Mouse (Mus musculus): ENCODE data around the gene Ccdc17.

Gene Ccdc17

GRCm38 (mm10) chr4:116644326-116644725, 47.9 kb downstream of the Ccdc17 start:
- no peak for DNase-seq (ENCODE audit: extremely low spot score, low spot score)

DNA sequence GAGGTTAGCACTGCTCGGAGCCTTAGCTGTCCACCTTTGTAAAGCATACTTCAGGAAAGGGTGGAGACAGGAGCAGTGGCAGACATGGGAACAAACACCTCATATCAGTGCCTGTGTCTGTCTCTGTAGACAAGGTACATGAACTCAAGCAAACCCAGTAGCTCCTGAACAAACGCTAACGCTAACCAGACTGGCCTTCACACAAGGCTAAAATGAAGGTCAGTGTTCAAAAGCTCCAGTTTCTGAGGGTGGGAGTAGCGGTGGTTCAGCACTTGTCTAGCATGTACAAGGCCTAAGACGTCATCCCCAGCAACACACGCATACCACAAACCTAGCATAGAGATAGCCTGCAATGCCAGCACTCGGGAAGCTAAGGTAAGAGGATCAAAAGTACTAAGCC, 49.2 kb downstream of the Ccdc17 start:
- DNase-seq (ENCODE audit: extremely low spot score, low spot score) = no peak

DNA sequence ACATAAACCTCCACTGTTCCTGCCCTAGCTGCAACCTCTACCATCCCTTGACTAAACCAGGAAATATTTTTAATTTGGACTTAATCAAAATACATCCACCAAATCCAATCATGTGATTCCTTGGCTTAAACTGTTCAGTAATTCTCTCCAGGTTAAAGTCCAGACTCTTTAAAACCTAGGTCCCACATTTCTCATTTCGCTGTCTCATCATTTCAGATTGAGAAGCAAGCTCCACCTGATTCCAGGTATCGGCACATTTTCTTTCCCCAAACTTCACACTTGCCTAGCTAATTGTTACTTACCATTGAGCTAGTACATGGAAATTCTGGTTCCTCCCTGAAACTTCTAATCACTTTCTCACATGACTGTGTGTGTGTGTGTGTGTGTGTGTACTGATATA, 53.0 kb downstream of the Ccdc17 start:
- DNase-seq (ENCODE audit: extremely low spot score, low spot score) = no peak
